Mouse (Mus musculus): Measurements from ENCODE around the gene Sh3d21. TPM values are rescaled to one million over a fixed set of nuclear protein-coding genes. Genes with fewer than 3 reads are reported as not detected.
"Not testable (repeated sequence)": the region's sequence is repeated elsewhere in the genome, so short reads cannot be mapped to it uniquely, and the experiment has no call there.

Sh3d21 gene
- polyA plus RNA-seq, 2 experiments, result 8.5 to 10.9 TPM

DNA sequence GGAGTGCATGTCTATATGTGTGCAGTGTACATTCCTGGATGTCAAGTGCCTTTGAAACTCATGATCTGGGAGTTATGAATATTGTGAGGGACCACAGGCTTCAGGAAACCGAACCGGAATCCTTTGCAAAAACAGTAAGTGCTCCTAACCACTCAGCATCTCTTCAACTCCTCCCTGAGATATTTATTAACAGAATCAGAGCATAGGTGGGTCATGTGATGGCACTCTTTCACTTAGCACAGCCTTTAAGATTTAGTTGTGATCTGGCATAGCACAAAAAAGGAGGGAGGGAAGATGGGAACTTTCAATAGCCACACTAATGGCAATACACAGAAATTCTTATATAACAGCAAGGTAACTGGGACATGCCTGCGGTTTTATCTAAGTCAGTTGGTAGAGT is 23.8 kb upstream of the Sh3d21 start:
- no peak for TF ChIP-seq POLR2A (IDR thresholded peaks at IDR 0.05; ENCODE audit: borderline replicate concordance, extremely low read depth, insufficient read depth, insufficient read length)
- 87% methylated on average over 3 of the region's 3 CpGs for WGBS
- Histone ChIP-seq H3K9me3 (ENCODE audit: control insufficient read depth, low read length) (no peaks in the 10 kb centered on the region), H3K27ac (replicated peaks; ENCODE audit: low read depth, low read length) (no peak overlapping the region), H3K4me3 (replicated peaks; ENCODE audit: low read length) (no peak overlapping the region), H3K4me2 (replicated peaks; ENCODE audit: low read depth, low read length, severe bottlenecking) (no peak overlapping the region), H3K27me3 (ENCODE audit: control insufficient read depth, insufficient read depth, low read length) (no peaks in the 10 kb centered on the region), H3K4me1 (ENCODE audit: control insufficient read depth, insufficient read depth, low read length) (no peaks in the 10 kb centered on the region), H3K36me3 (ENCODE audit: control insufficient read depth, insufficient read depth, low read length) (peaks cover 72% of the 10 kb centered on the region), H3K9ac (ENCODE audit: low read depth, low read length, severe bottlenecking) (no peak overlapping the region)
- ATAC-seq (ENCODE audit: low FRiP score, low read depth) (no peak), DNase-seq (ENCODE audit: low spot score) (no peak)

DNA sequence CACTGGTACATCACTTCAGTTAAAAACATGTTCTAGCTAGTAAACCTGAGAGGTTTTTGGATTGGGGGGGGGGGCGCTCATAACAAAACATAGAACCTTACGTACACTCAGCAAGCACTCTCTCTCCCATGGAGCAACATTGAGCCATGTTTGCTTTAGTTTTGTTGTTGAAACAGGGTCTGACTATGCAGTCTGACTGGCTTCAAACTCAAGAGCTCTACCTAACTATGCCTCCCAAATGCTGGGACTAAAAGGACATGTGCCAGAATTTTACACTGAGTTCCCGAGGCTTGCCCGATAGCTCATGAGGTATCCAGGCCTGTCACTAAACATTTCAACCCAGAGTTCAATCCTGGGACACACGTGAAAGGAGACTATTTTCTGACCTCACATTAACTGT is 19.7 kb upstream of the Sh3d21 start:
- no peak for TF ChIP-seq POLR2A (IDR thresholded peaks at IDR 0.05; ENCODE audit: borderline replicate concordance, extremely low read depth, insufficient read depth, insufficient read length)
- DNase-seq (ENCODE audit: low spot score) (no peak), ATAC-seq (ENCODE audit: low FRiP score, low read depth) (no peak)
- 94% methylated on average over 5 of the region's 5 CpGs for WGBS
- Histone ChIP-seq H3K9me3 (ENCODE audit: control insufficient read depth, low read length) (no peaks in the 10 kb centered on the region), H3K27ac (replicated peaks; ENCODE audit: low read depth, low read length) (no peak overlapping the region), H3K4me2 (replicated peaks; ENCODE audit: low read depth, low read length, severe bottlenecking) (no peak overlapping the region), H3K27me3 (ENCODE audit: control insufficient read depth, insufficient read depth, low read length) (no peaks in the 10 kb centered on the region), H3K9ac (ENCODE audit: low read depth, low read length, severe bottlenecking) (no peak overlapping the region), H3K36me3 (ENCODE audit: control insufficient read depth, insufficient read depth, low read length) (peaks cover 80% of the 10 kb centered on the region), H3K4me1 (ENCODE audit: control insufficient read depth, insufficient read depth, low read length) (no peaks in the 10 kb centered on the region), H3K4me3 (replicated peaks; ENCODE audit: low read length) (no peak overlapping the region)

DNA sequence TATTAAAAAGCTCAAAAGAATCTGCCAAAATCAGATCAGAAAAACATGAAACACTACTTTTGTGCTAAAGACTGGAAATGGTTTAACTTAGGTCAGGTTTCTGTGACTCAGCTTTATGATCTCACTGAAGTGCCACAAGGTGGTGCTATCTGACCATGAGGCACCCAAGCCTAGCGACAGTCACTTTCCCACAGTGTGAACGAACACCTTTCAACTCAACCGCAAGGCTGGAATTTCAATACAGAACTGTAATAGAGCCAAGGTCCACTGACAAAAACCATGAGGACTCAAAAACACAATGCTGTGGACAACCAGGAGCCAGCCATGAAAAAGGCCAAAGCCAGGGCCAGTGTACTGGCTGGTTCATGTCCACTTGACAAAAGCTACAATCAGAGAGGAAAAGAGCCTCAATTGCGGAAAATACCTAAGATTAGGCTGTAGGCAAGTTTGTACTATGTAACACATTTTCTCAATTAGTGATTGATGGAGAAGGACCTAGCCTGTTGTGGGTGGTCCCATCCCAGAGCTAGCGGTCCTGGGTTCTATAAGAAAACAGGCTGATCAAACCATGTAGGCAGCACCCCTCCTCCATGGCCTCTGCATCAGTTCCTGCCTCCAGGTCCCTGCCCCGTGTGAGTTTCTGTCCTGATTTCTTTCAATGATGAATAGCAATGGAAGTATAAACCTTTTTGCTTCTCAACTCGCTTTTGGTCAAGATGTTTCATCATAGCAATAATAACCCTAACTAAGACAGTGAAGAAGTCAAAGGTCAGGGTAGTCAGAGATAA is 18.1 kb upstream of the Sh3d21 start:
- no peak overlapping the region for H3K9ac ChIP-seq (ENCODE audit: low read depth, low read length, severe bottlenecking)
- H3K36me3 ChIP-seq (ENCODE audit: control insufficient read depth, insufficient read depth, low read length), result peaks cover 86% of the 10 kb centered on the region
- H3K9me3 ChIP-seq (ENCODE audit: control insufficient read depth, low read length), result no peaks in the 10 kb centered on the region
- TF ChIP-seq POLR2A (IDR thresholded peaks at IDR 0.05; ENCODE audit: borderline replicate concordance, extremely low read depth, insufficient read depth, insufficient read length), result no peak
- H3K27ac ChIP-seq (replicated peaks; ENCODE audit: low read depth, low read length), result no peak overlapping the region
- H3K4me3 ChIP-seq (replicated peaks; ENCODE audit: low read length), result no peak overlapping the region
- no peaks in the 10 kb centered on the region for H3K27me3 ChIP-seq (ENCODE audit: control insufficient read depth, insufficient read depth, low read length)
- no peaks in the 10 kb centered on the region for H3K4me1 ChIP-seq (ENCODE audit: control insufficient read depth, insufficient read depth, low read length)
- WGBS, result 56% methylated on average over 7 of the region's 7 CpGs
- DNase-seq (ENCODE audit: low spot score) (peak; percentile 58), ATAC-seq (ENCODE audit: low FRiP score, low read depth) (peak; percentile 55; the same call in 1 of the 2 replicates)
- H3K4me2 ChIP-seq (replicated peaks; ENCODE audit: low read depth, low read length, severe bottlenecking), result no peak overlapping the region

DNA sequence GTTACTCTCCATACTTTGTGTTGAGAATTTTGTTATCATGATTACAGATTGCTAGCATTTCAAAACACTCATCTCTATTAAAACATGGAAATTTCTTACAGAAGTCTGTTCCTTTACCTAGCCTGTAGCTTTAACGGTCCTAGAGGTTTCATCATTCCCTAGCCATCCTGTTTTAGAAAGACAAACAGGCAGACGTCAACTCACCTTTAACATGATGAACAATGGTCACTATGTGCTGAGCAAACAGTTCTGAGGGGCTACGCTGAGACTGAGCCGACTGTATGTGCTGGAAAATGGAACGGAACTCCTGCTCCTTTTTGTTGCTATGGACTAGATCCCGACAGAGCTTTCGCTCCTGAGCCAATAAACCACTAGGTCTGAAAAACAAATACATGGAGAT is 12.7 kb upstream of the Sh3d21 start:
- not testable (repeated sequence) for H3K4me3 ChIP-seq (replicated peaks; ENCODE audit: low read length); H3K9ac ChIP-seq (ENCODE audit: low read depth, low read length, severe bottlenecking); DNase-seq (ENCODE audit: low spot score); H3K4me1 ChIP-seq (ENCODE audit: control insufficient read depth, insufficient read depth, low read length); H3K27ac ChIP-seq (replicated peaks; ENCODE audit: low read depth, low read length); H3K4me2 ChIP-seq (replicated peaks; ENCODE audit: low read depth, low read length, severe bottlenecking); H3K9me3 ChIP-seq (ENCODE audit: control insufficient read depth, low read length); H3K27me3 ChIP-seq (ENCODE audit: control insufficient read depth, insufficient read depth, low read length); ATAC-seq (ENCODE audit: low FRiP score, low read depth)
- peaks cover 91% of the 10 kb centered on the region for H3K36me3 ChIP-seq (ENCODE audit: control insufficient read depth, insufficient read depth, low read length)
- WGBS, result 97% methylated on average over 7 of the region's 7 CpGs

DNA sequence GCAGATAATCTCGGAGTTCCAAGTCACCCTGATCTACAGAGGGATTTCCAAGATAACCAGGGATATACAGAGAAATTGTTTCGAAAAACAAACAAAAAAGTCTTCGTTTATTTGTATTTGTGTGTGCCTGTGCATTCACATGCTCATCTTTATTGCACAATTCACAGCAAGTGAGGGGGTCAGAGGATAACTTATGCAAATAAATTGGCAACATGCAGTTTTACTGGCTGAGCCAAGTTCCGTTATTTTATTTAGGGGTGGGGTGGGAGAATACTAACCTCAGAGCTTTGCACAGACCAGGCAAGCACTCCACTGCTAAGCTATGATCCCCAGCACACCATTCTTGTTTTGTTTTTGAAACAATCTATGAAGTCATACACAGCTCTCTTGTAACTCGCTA is 10.5 kb upstream of the Sh3d21 start:
- TF ChIP-seq POLR2A (IDR thresholded peaks at IDR 0.05; ENCODE audit: borderline replicate concordance, extremely low read depth, insufficient read depth, insufficient read length), result no peak
- no peaks in the 10 kb centered on the region for H3K4me1 ChIP-seq (ENCODE audit: control insufficient read depth, insufficient read depth, low read length)
- DNase-seq (ENCODE audit: low spot score) (no peak), ATAC-seq (ENCODE audit: low FRiP score, low read depth) (no peak)
- no peaks in the 10 kb centered on the region for H3K9me3 ChIP-seq (ENCODE audit: control insufficient read depth, low read length)
- no peak overlapping the region for H3K27ac ChIP-seq (replicated peaks; ENCODE audit: low read depth, low read length)
- H3K27me3 ChIP-seq (ENCODE audit: control insufficient read depth, insufficient read depth, low read length), result no peaks in the 10 kb centered on the region
- peaks cover 91% of the 10 kb centered on the region for H3K36me3 ChIP-seq (ENCODE audit: control insufficient read depth, insufficient read depth, low read length)
- no peak overlapping the region for H3K4me2 ChIP-seq (replicated peaks; ENCODE audit: low read depth, low read length, severe bottlenecking)
- 87% methylated on average over 5 of the region's 5 CpGs for WGBS
- no peak overlapping the region for H3K4me3 ChIP-seq (replicated peaks; ENCODE audit: low read length)
- H3K9ac ChIP-seq (ENCODE audit: low read depth, low read length, severe bottlenecking), result no peak overlapping the region

DNA sequence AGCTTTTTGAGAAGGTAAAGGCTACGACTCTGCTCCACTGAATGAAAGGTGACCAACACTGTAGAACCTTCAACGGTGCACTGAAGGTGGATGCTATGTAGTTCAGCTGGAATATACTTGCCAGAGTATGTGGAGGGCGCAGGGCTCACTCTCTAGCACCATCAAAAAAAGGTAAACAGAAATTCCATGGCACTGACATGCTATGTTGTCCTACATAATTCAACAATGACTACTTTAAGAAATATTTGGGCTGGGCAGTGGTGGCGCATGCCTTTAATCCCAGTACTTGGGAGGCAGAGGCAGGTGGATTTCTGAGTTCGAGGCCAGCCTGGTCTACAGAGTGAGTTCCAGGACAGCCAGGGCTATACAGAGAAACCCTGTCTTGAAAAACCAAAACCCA is 7.4 kb upstream of the Sh3d21 start:
- not testable (repeated sequence) for H3K27ac ChIP-seq (replicated peaks; ENCODE audit: low read depth, low read length); H3K4me3 ChIP-seq (replicated peaks; ENCODE audit: low read length); H3K9me3 ChIP-seq (ENCODE audit: control insufficient read depth, low read length); H3K9ac ChIP-seq (ENCODE audit: low read depth, low read length, severe bottlenecking); H3K4me2 ChIP-seq (replicated peaks; ENCODE audit: low read depth, low read length, severe bottlenecking); DNase-seq (ENCODE audit: low spot score); H3K4me1 ChIP-seq (ENCODE audit: control insufficient read depth, insufficient read depth, low read length); H3K27me3 ChIP-seq (ENCODE audit: control insufficient read depth, insufficient read depth, low read length); ATAC-seq (ENCODE audit: low FRiP score, low read depth)
- WGBS, result 98% methylated on average over 5 of the region's 5 CpGs
- peaks cover 96% of the 10 kb centered on the region for H3K36me3 ChIP-seq (ENCODE audit: control insufficient read depth, insufficient read depth, low read length)
